ENCODE assay signal across 22 mouse cellular contexts in genomic region chr6:65348255-65348654, GRCm38 (mm10). TPM values are rescaled to one million over a fixed set of nuclear protein-coding genes. Genes with fewer than 3 reads are reported as not detected.
A peak's percentile ranks its signal among the peaks of the same experiment; 100 is the strongest.
DNase-seq lines count a peak whose midpoint lies in the region; ATAC-seq lines count a peak whose summit lies in the region.
"Had no signal": no experiment of that assay in that cellular context is flagged by ENCODE, and none has a peak within 500 bp of the region (broad histone marks: within the 10 kb centered on the region; RNA-seq: fewer than 3 reads in every experiment).

No protein-coding gene starts in this region.

- no peak overlapping the region for H3K4me3 ChIP-seq in kidney, embryonic 15.5 days (replicated peaks)
- H3K4me3 ChIP-seq in embryonic facial prominence, embryonic 10.5 days, result no peak overlapping the region
- no peak overlapping the region for H3K4me3 ChIP-seq in forebrain, embryonic 14.5 days (ENCODE audit: low read depth, low read length)
- H3K4me3 ChIP-seq: erythroblast, embryonic 14.5 days; heart, embryonic 10.5 days; hindbrain, embryonic 10.5 days had no signal

- 11% methylated on average over 5 of the region's 5 CpGs for WGBS in kidney, embryonic 15.5 days
- WGBS in embryonic facial prominence, embryonic 10.5 days, result 33% methylated on average over 5 of the region's 5 CpGs
- WGBS in forebrain, embryonic 14.5 days, result 77% methylated on average over 5 of the region's 5 CpGs

- H3K27ac ChIP-seq in kidney, embryonic 15.5 days, result no peak overlapping the region
- no peak overlapping the region for H3K27ac ChIP-seq in embryonic facial prominence, embryonic 10.5 days (replicated peaks)
- H3K27ac ChIP-seq in forebrain, embryonic 14.5 days (ENCODE audit: low read depth, low read length), result no peak overlapping the region
- H3K27ac ChIP-seq: heart, embryonic 10.5 days; hindbrain, embryonic 10.5 days had no signal

- no peak for DNase-seq in kidney, adult 8-10 months
- peak; percentile 15 for DNase-seq in adrenal gland, adult 8-10 months
- DNase-seq in adrenal gland, postnatal 25 days, result peak; percentile 1
- DNase-seq in embryonic facial prominence, embryonic 10.5 days (ENCODE audit: low spot score), result peak; percentile 20
- no peak for DNase-seq in cerebellum, adult 8-10 months
- no peak for DNase-seq in urinary bladder, postnatal 4 days (ENCODE audit: low spot score in 2 of 2)
- DNase-seq in forebrain, embryonic 14.5 days (ENCODE audit: low spot score), result no peak
- DNase-seq: cerebellum, adult 9-11 months; layer of hippocampus, adult 9-11 months; lung, postnatal 36 days; thymus, postnatal 4 days had no signal

- peak overlapping the region; percentile 38 for H3K4me2 ChIP-seq in kidney, embryonic 15.5 days
- no peak overlapping the region for H3K4me2 ChIP-seq in forebrain, embryonic 14.5 days (ENCODE audit: low read length)
- H3K4me2 ChIP-seq: liver, embryonic 11.5 days; lung, embryonic 14.5 days had no signal

- no peaks in the 10 kb centered on the region for H3K36me3 ChIP-seq in kidney, embryonic 15.5 days
- no peaks in the 10 kb centered on the region for H3K36me3 ChIP-seq in embryonic facial prominence, embryonic 10.5 days (replicated peaks)
- H3K36me3 ChIP-seq in forebrain, embryonic 14.5 days (ENCODE audit: control insufficient read depth, insufficient read depth, low read length), result no peaks in the 10 kb centered on the region
- H3K36me3 ChIP-seq: heart, embryonic 10.5 days; hindbrain, embryonic 10.5 days had no signal

- no peak overlapping the region for H3K9ac ChIP-seq in kidney, embryonic 15.5 days
- no peak overlapping the region for H3K9ac ChIP-seq in forebrain, embryonic 14.5 days (ENCODE audit: low read length)
- H3K9ac ChIP-seq: lung, embryonic 14.5 days had no signal

- H3K27me3 ChIP-seq in kidney, embryonic 15.5 days, result no peaks in the 10 kb centered on the region
- H3K27me3 ChIP-seq in embryonic facial prominence, embryonic 10.5 days (replicated peaks; ENCODE audit: low read depth, poor library complexity, severe bottlenecking), result no peaks in the 10 kb centered on the region
- no peaks in the 10 kb centered on the region for H3K27me3 ChIP-seq in forebrain, embryonic 14.5 days (replicated peaks; ENCODE audit: control insufficient read depth, insufficient read depth, low read length)

- peaks cover 5% of the 10 kb centered on the region; the same call in 1 of the 2 replicates for H3K4me1 ChIP-seq in kidney, embryonic 15.5 days
- peaks cover 8% of the 10 kb centered on the region; the same call in 1 of the 2 replicates for H3K4me1 ChIP-seq in embryonic facial prominence, embryonic 10.5 days
- H3K4me1 ChIP-seq in forebrain, embryonic 14.5 days (ENCODE audit: control insufficient read depth, insufficient read depth, low read length), result no peaks in the 10 kb centered on the region
- H3K4me1 ChIP-seq: heart, embryonic 10.5 days had no signal

- peak; percentile 62; the same call in 1 of the 2 replicates for ATAC-seq in kidney, embryonic 15.5 days (replicated peaks; ENCODE audit: low FRiP score)
- no peak for ATAC-seq in forebrain, embryonic 14.5 days
- ATAC-seq: intestine, embryonic 16.5 days; Patski had no signal

- H3K9me3 ChIP-seq in kidney, embryonic 15.5 days (replicated peaks), result no peaks in the 10 kb centered on the region
- no peaks in the 10 kb centered on the region for H3K9me3 ChIP-seq in embryonic facial prominence, embryonic 10.5 days
- no peaks in the 10 kb centered on the region for H3K9me3 ChIP-seq in forebrain, embryonic 14.5 days (replicated peaks; ENCODE audit: control insufficient read depth, low read length)
- H3K9me3 ChIP-seq: heart, embryonic 10.5 days; hindbrain, embryonic 10.5 days had no signal

RNA-seq across cellular contexts. Expression of gene C130060K24Rik, which starts 32.6 kb away (rescaled TPM):
- polyA plus RNA-seq in kidney, embryonic 15.5 days (2015; fragmentation: Nextera tagmentation; extraction: Ambion mirVana), result 0.40 and 0.48 TPM in 2 replicates
- not detected for total RNA-seq in adrenal gland, adult 8-10 months (2022)
- total RNA-seq in adrenal gland, postnatal 25 days (2021), result not detected in 2 replicates
- polyA plus RNA-seq in embryonic facial prominence, embryonic 10.5 days (2016; fragmentation: Nextera tagmentation; extraction: Ambion mirVana), result 1.0 and 1.1 TPM in 2 replicates
- 0.81 and 1.3 TPM in 2 replicates for polyA plus RNA-seq in forebrain, embryonic 14.5 days (2014; fragmentation: Nextera tagmentation; extraction: Ambion mirVana)
- total RNA-seq: gastrocnemius, adult 18-20 months; gastrocnemius, postnatal 4 days; megakaryocyte-erythroid progenitor cell, adult 5-6 weeks had no signal
- polyA plus RNA-seq: erythroblast, embryonic 14.5 days; intestine, embryonic 16.5 days; Patski had no signal

Comparison
In these comparisons a context has a peak if more than half of its experiments do, and no peak if none do; other contexts are left out.
1. DNase-seq: peak in adrenal gland, adult 8-10 months (single experiment), adrenal gland, postnatal 25 days (single experiment) and embryonic facial prominence, embryonic 10.5 days (single experiment); none in kidney, adult 8-10 months (0 of 2), cerebellum, adult 8-10 months (single experiment), urinary bladder, postnatal 4 days (0 of 2) and forebrain, embryonic 14.5 days (single experiment).